Mouse (Mus musculus): Measurements from ENCODE around the gene Usp2. TPM values are rescaled to one million over a fixed set of nuclear protein-coding genes. Genes with fewer than 3 reads are reported as not detected.

The Usp2 gene
- total and polyA plus RNA-seq, 3 experiments = 3.6 to 13.9 TPM; not detected in 1

- TF ChIP-seq ETS1 (IDR thresholded peaks at IDR 0.05; ENCODE audit: low read depth, low read length) (no peak), GATA1 (IDR thresholded peaks at IDR 0.05; ENCODE audit: low read depth, low read length) (no peak), ZNF384 (IDR thresholded peaks at IDR 0.05; ENCODE audit: low read depth, low read length) (no peak), ELF1 (IDR thresholded peaks at IDR 0.05; ENCODE audit: low read depth, low read length) (no peak), USF1 (IDR thresholded peaks at IDR 0.05; ENCODE audit: low read depth, low read length) (no peak), KAT2A (conservative IDR thresholded peaks at IDR 0.05; ENCODE audit: low read depth, low read length) (no peak)
These were observed 32.7 kb upstream of the Usp2 start (continued) for GRCm38 (mm10) chr9:44033957-44034727.

GRCm38 (mm10) chr9:44037106-44037505 lies 29.7 kb upstream of the Usp2 start:
- no peak overlapping the region for H3K4me3 ChIP-seq (ENCODE audit: control insufficient read depth in 1 of 2, insufficient read depth in 1 of 2, low read depth in 2 of 2, low read length in 2 of 2)
- H3K79me2 ChIP-seq (ENCODE audit: control insufficient read depth, insufficient read depth, low read length, poor library complexity) = no peaks in the 10 kb centered on the region
- no peak for DNase-seq (ENCODE audit: low read depth, low spot score)
- no peaks in the 10 kb centered on the region for H3K9me3 ChIP-seq (replicated peaks; ENCODE audit: insufficient read depth, low read length)
- peaks cover 0 to 7% of the 10 kb centered on the region in 2 experiments; a peak in 3 of 4 replicates for H3K4me1 ChIP-seq (ENCODE audit: control insufficient read depth in 1 of 2, insufficient read depth in 2 of 2, low read length in 2 of 2)
- H3K36me3 ChIP-seq (ENCODE audit: control insufficient read depth in 1 of 2, insufficient read depth in 2 of 2, low read length in 2 of 2) = 0 out of 4 replicates have a peak, but pooled peaks cover 0 to 2% of the 10 kb centered on the region in 2 experiments
- H3K9ac ChIP-seq (ENCODE audit: control insufficient read depth, low read depth, low read length, poor library complexity, severe bottlenecking) = no peak overlapping the region
- TF ChIP-seq BHLHE40 (IDR thresholded peaks at IDR 0.05; ENCODE audit: borderline replicate concordance, low read depth, low read length) = no peak
- TF ChIP-seq ELF1 (IDR thresholded peaks at IDR 0.05; ENCODE audit: low read depth, low read length) = no peak
- no peak for TF ChIP-seq TCF12 (IDR thresholded peaks at IDR 0.05; ENCODE audit: low read depth, low read length)
- no peak for TF ChIP-seq MEF2A (IDR thresholded peaks at IDR 0.05; ENCODE audit: extremely low read depth, insufficient replicate concordance, low read depth, low read length, poor library complexity, severe bottlenecking)
- no peak for TF ChIP-seq JUND (IDR thresholded peaks at IDR 0.05; ENCODE audit: low read depth, low read length)
- TF ChIP-seq NELFE (IDR thresholded peaks at IDR 0.05; ENCODE audit: low read depth, low read length) = no peak
- TF ChIP-seq MYC (IDR thresholded peaks at IDR 0.05; ENCODE audit: low read depth, low read length) = no peak
- no peak for TF ChIP-seq SIN3A (IDR thresholded peaks at IDR 0.05; ENCODE audit: low read length)
- no peak for TF ChIP-seq RAD21 (IDR thresholded peaks at IDR 0.05; ENCODE audit: low read depth, low read length)
- no peak for TF ChIP-seq UBTF (IDR thresholded peaks at IDR 0.05; ENCODE audit: borderline replicate concordance, insufficient read depth, low read depth, low read length)
- TF ChIP-seq KAT2A (conservative IDR thresholded peaks at IDR 0.05; ENCODE audit: low read depth, low read length) = no peak
- TF ChIP-seq MAZ (IDR thresholded peaks at IDR 0.05; ENCODE audit: low read depth, low read length) = no peak
- H3K27me3 ChIP-seq (ENCODE audit: control insufficient read depth in 1 of 2, insufficient read depth in 2 of 2, low read length in 2 of 2) = no peaks in the 10 kb centered on the region
- no peak overlapping the region for H3K27ac ChIP-seq (ENCODE audit: control insufficient read depth, low read depth, low read length)

Data from MEL (cell line).